Mouse (Mus musculus): Measurements from ENCODE around the gene Zfp846. TPM values are rescaled to one million over a fixed set of nuclear protein-coding genes. Genes with fewer than 3 reads are reported as not detected.
A peak's percentile ranks its signal among the peaks of the same experiment; 100 is the strongest.

The Zfp846 gene
- polyA plus RNA-seq, 2 experiments: 1.6 to 2.3 TPM

DNA sequence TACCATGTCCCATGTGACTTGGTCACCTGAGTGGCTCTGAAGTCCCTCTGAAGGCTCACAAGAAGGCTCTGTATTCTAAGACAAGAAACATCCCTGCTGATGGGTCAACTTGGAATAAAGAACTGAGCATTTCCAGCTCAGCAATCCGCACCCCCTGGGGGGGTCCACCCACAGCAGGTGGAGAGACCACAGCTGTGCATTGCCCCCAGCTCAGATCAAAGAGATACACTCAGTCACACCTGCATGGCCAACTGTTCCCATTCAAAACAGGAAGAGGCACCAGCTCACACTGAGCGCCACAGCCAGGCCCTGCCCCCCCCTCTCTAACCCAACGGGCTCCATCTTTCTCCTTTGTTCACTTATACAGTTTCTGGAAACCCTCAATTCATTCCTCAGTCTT lies 55.2 kb downstream of the Zfp846 start:
- Histone ChIP-seq H3K36me3 (replicated peaks; ENCODE audit: control insufficient read depth, insufficient read depth, low read depth) (no peaks in the 10 kb centered on the region), H3K27ac (no peak overlapping the region), H3K4me1 (replicated peaks; ENCODE audit: control insufficient read depth in 2 of 2, insufficient read depth in 2 of 2, low read length in 1 of 2) (peaks cover 0 to 2% of the 10 kb centered on the region in 2 experiments; a peak in 1 of 4 replicates), H3K27me3 (ENCODE audit: control insufficient read depth, insufficient read depth, low read length) (no peaks in the 10 kb centered on the region), H3K4me2 (ENCODE audit: low read depth) (no peak overlapping the region), H3K4me3 (ENCODE audit: insufficient read depth in 1 of 2, low read depth in 2 of 2, low read length in 2 of 2) (no peak overlapping the region), H3K9ac (replicated peaks) (no peak overlapping the region), H3K9me3 (ENCODE audit: control insufficient read depth, low read length) (no peaks in the 10 kb centered on the region)
- ATAC-seq (ENCODE audit: insufficient read depth) (no peak), DNase-seq (ENCODE audit: low read depth in 3 of 3, low spot score in 3 of 3) (no peak)
- 66% methylated on average over 3 of the region's 3 CpGs for WGBS (ENCODE audit: insufficient replicate concordance)
- TF ChIP-seq EP300 (IDR thresholded peaks at IDR 0.05; ENCODE audit: low read depth): no peak
- TF ChIP-seq CTCF (IDR thresholded peaks at IDR 0.05; ENCODE audit: low read depth): no peak

DNA sequence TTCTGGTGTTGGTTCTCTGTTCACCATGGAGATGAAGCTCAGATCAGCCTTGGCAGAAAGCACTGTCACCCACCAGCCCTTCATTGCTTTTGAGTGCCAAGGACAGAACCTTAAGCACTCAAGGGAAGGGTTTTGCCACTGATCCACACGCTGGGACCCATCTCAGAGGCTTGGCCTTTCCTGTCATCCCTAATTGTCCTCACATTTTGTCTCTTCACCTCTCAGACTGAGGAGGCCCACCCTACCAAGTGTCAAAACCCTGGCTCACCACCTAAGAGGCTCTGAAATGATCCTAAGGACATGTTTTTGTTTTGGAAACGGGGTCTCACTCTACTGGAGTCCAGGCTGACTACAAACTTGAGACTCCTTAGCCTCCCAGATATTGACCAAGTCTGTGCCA lies 55.7 kb downstream of the Zfp846 start:
- Histone ChIP-seq H3K9me3 (ENCODE audit: control insufficient read depth, low read length) (no peaks in the 10 kb centered on the region), H3K4me1 (replicated peaks; ENCODE audit: control insufficient read depth in 2 of 2, insufficient read depth in 2 of 2, low read length in 1 of 2) (peaks cover 0 to 3% of the 10 kb centered on the region in 2 experiments; a peak in 1 of 4 replicates), H3K4me2 (ENCODE audit: low read depth) (no peak overlapping the region), H3K27me3 (ENCODE audit: control insufficient read depth, insufficient read depth, low read length) (no peaks in the 10 kb centered on the region), H3K4me3 (ENCODE audit: insufficient read depth in 1 of 2, low read depth in 2 of 2, low read length in 2 of 2) (no peak overlapping the region), H3K36me3 (replicated peaks; ENCODE audit: control insufficient read depth, insufficient read depth, low read depth) (no peaks in the 10 kb centered on the region), H3K9ac (replicated peaks) (no peak overlapping the region), H3K27ac (no peak overlapping the region)
- 75% methylated on average over 2 of the region's 2 CpGs for WGBS (ENCODE audit: insufficient replicate concordance)
- TF ChIP-seq EP300 (IDR thresholded peaks at IDR 0.05; ENCODE audit: low read depth) (no peak), CTCF (IDR thresholded peaks at IDR 0.05; ENCODE audit: low read depth) (no peak)
- no peak for ATAC-seq (ENCODE audit: insufficient read depth)
- no peak for DNase-seq (ENCODE audit: low read depth in 3 of 3, low spot score in 3 of 3)

DNA sequence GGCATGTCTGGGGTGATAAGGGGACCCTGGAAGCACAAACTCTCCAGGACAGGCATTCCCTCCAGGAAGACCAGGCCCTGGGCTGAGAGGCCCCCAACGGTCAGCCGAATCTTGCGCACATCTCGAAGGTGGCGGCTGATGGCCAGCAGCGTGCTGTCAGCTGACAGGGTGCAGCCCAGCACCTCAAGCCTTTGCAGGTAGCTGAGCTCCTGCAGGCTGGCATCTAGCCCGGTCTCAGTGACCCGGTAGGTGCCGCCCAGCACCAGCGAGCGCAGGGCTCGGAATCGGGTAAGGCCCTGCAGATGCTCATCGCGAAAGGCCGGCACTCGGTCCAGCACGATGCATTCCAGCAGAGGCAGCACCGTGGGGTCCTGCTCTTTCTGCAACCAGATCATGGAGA lies 57.5 kb downstream of the Zfp846 start:
- Histone ChIP-seq H3K27me3 (ENCODE audit: control insufficient read depth, insufficient read depth, low read length) (no peaks in the 10 kb centered on the region), H3K9me3 (ENCODE audit: control insufficient read depth, low read length) (no peaks in the 10 kb centered on the region), H3K27ac (no peak overlapping the region), H3K9ac (replicated peaks) (no peak overlapping the region), H3K4me1 (replicated peaks; ENCODE audit: control insufficient read depth in 2 of 2, insufficient read depth in 2 of 2, low read length in 1 of 2) (peaks cover 2 to 7% of the 10 kb centered on the region in 2 experiments; a peak in 2 of 4 replicates), H3K4me2 (ENCODE audit: low read depth) (no peak overlapping the region), H3K36me3 (replicated peaks; ENCODE audit: control insufficient read depth, insufficient read depth, low read depth) (no peaks in the 10 kb centered on the region), H3K4me3 (ENCODE audit: insufficient read depth in 1 of 2, low read depth in 2 of 2, low read length in 2 of 2) (no peak overlapping the region)
- DNase-seq (ENCODE audit: low read depth in 3 of 3, low spot score in 3 of 3): no peak
- no peak for ATAC-seq (ENCODE audit: insufficient read depth)
- WGBS (ENCODE audit: insufficient replicate concordance): 91% methylated on average over 19 of the region's 19 CpGs
- TF ChIP-seq EP300 (IDR thresholded peaks at IDR 0.05; ENCODE audit: low read depth): no peak
- no peak for TF ChIP-seq CTCF (IDR thresholded peaks at IDR 0.05; ENCODE audit: low read depth)

DNA sequence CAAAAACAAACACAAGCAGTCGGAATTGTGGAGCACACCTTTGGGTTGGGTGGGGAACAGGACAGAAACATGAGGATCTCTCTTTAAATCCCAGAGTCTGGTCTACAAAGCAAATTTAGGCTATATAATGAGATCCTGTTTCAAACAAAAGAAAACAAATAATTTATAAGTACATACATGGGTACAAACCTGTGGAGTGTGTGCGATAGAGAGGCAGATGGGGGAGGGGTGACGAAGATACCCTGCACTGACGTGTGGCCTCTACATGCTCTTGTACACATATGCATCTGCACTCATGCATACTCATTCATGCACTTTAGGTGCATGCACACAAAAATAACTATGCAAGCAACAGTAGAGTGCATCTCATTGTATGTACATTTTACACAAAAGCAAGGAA lies 58.4 kb downstream of the Zfp846 start:
- no peak overlapping the region for H3K4me2 ChIP-seq (ENCODE audit: low read depth)
- TF ChIP-seq CTCF (IDR thresholded peaks at IDR 0.05; ENCODE audit: low read depth) (no peak), EP300 (IDR thresholded peaks at IDR 0.05; ENCODE audit: low read depth) (no peak)
- no peak overlapping the region for H3K4me3 ChIP-seq (ENCODE audit: insufficient read depth in 1 of 2, low read depth in 2 of 2, low read length in 2 of 2)
- H3K9me3 ChIP-seq (ENCODE audit: control insufficient read depth, low read length): no peaks in the 10 kb centered on the region
- H3K9ac ChIP-seq (replicated peaks): no peak overlapping the region
- DNase-seq (ENCODE audit: low read depth in 3 of 3, low spot score in 3 of 3): no peak
- H3K36me3 ChIP-seq (replicated peaks; ENCODE audit: control insufficient read depth, insufficient read depth, low read depth): no peaks in the 10 kb centered on the region
- H3K27me3 ChIP-seq (ENCODE audit: control insufficient read depth, insufficient read depth, low read length): no peaks in the 10 kb centered on the region
- no peak for ATAC-seq (ENCODE audit: insufficient read depth)
- H3K27ac ChIP-seq: no peak overlapping the region
- H3K4me1 ChIP-seq (replicated peaks; ENCODE audit: control insufficient read depth in 2 of 2, insufficient read depth in 2 of 2, low read length in 1 of 2): peaks cover 2 to 9% of the 10 kb centered on the region in 2 experiments; a peak in 2 of 4 replicates
- 87% methylated on average over 4 of the region's 4 CpGs for WGBS (ENCODE audit: insufficient replicate concordance)

DNA sequence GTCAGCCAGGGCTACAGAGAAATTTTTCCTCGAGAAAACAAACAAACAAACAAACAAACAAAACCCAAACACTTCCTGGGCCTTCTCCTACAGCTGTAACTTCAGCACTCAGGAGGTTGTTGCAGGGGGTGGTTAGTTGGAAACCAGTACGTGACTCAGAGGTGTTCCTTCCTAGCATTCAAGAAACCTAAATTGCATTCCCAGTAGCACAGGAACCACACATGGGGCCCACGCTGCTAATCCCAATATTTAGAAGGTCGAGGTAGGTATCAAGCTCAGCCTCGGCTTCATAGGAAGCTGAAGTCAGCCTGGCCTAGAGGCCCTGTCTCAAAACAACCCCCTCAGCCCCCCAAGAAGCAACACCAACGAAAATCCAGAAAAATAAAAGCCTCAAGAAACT lies 60.4 kb downstream of the Zfp846 start:
- Histone ChIP-seq H3K9ac (replicated peaks) (peak overlapping the region; percentile 93), H3K36me3 (replicated peaks; ENCODE audit: control insufficient read depth, insufficient read depth, low read depth) (no peaks in the 10 kb centered on the region), H3K4me3 (ENCODE audit: insufficient read depth in 1 of 2, low read depth in 2 of 2, low read length in 2 of 2) (peak overlapping the region; percentile 94 to 97), H3K27me3 (ENCODE audit: control insufficient read depth, insufficient read depth, low read length) (no peaks in the 10 kb centered on the region), H3K4me1 (replicated peaks; ENCODE audit: control insufficient read depth in 2 of 2, insufficient read depth in 2 of 2, low read length in 1 of 2) (peaks cover 2 to 11% of the 10 kb centered on the region in 2 experiments; a peak in 2 of 4 replicates), H3K9me3 (ENCODE audit: control insufficient read depth, low read length) (no peaks in the 10 kb centered on the region), H3K27ac (no peak overlapping the region), H3K4me2 (ENCODE audit: low read depth) (peak overlapping the region; percentile 98)
- TF ChIP-seq CTCF (IDR thresholded peaks at IDR 0.05; ENCODE audit: low read depth) (no peak), EP300 (IDR thresholded peaks at IDR 0.05; ENCODE audit: low read depth) (no peak)
- ATAC-seq (ENCODE audit: insufficient read depth) (no peak), DNase-seq (ENCODE audit: low read depth in 3 of 3, low spot score in 3 of 3) (no peak)
- 28% methylated on average over 6 of the region's 6 CpGs for WGBS (ENCODE audit: insufficient replicate concordance)

Data from liver, embryonic 14.5 days (tissue).